Mouse (Mus musculus) liver, embryonic 15.5 days (tissue): Measurements from ENCODE around the gene Cox6b2. TPM values are rescaled to one million over a fixed set of nuclear protein-coding genes. Genes with fewer than 3 reads are reported as not detected.
A peak's percentile ranks its signal among the peaks of the same experiment; 100 is the strongest.

Experiments
- ATAC-seq: fragments of 200-750 bp; cut with Nextera tagmentation; 2 replicates; pipeline ENCODE4 v1.8.0; 2017; ENCODE audit warnings: moderate number of reproducible peaks, mild to moderate bottlenecking, moderate library complexity; ENCODE audit not compliant: insufficient read depth
- H3K27ac ChIP-seq: fragments of 300-500 bp; sonication (generic); replicated peaks from 2 replicates; pipeline ENCODE4 v1.5.1; 2015; ENCODE audit warnings: mild to moderate bottlenecking, inconsistent platforms
- H3K27me3 ChIP-seq: fragments of 300-500 bp; sonication (generic); 2 replicates; pipeline ENCODE4 v1.6.1; 2015; ENCODE audit warnings: mild to moderate bottlenecking, inconsistent platforms
- H3K36me3 ChIP-seq: fragments of 300-500 bp; sonication (generic); replicated peaks from 2 replicates; pipeline ENCODE4 v1.6.1; 2015; ENCODE audit warnings: moderate library complexity, mild to moderate bottlenecking, inconsistent platforms
- H3K4me1 ChIP-seq: fragments of 300-500 bp; sonication (generic); replicated peaks from 2 replicates; pipeline ENCODE4 v1.6.1; 2015; ENCODE audit warnings: inconsistent platforms
- H3K4me2 ChIP-seq: fragments of 300-500 bp; sonication (generic); 2 replicates; pipeline ENCODE4 v1.6.1; 2015; ENCODE audit warnings: moderate library complexity, mild to moderate bottlenecking, inconsistent platforms
- H3K4me3 ChIP-seq: fragments of 300-500 bp; sonication (generic); replicated peaks from 2 replicates; pipeline ENCODE4 v1.5.1; 2015; ENCODE audit warnings: mild to moderate bottlenecking, inconsistent platforms
- H3K9ac ChIP-seq: fragments of 300-500 bp; sonication (generic); 2 replicates; pipeline ENCODE4 v1.6.1; 2015; ENCODE audit warnings: moderate library complexity, mild to moderate bottlenecking, inconsistent platforms
- H3K9me3 ChIP-seq: fragments of 300-500 bp; sonication (generic); replicated peaks from 2 replicates; pipeline ENCODE4 v1.6.1; 2016; ENCODE audit warnings: inconsistent platforms
- WGBS: fragments of 180-500 bp; shearing (Covaris S2); methylation state at CpG from one replicate; pipeline ENCODE4 v1.1.7; 2015; ENCODE audit warnings: mixed read lengths; ENCODE audit not compliant: insufficient replicate concordance; 5-methylcytosine and 5-hydroxymethylcytosine counted together
- polyA plus RNA-seq: library from polyadenylated mRNA; unstranded; fragments of >200 nt; fragmentation: Nextera tagmentation; extraction: Ambion mirVana; gene quantifications from 2 replicates; pipeline ENCODE4 v1.2.1, GENCODE M21; 2015

The Cox6b2 gene
- polyA plus RNA-seq, 1 experiment from 2014 or later: 79.3 TPM

GRCm38 (mm10) chr7:4783667-4784268 lies 30.9 kb upstream of the Cox6b2 start:
- peaks cover 43% of the 10 kb centered on the region for H3K27me3 ChIP-seq
- peak overlapping the region; percentile 5; the same call in 1 of the 2 replicates for H3K4me2 ChIP-seq
- ATAC-seq: peak; percentile 50
- H3K4me1 ChIP-seq: peaks cover 37% of the 10 kb centered on the region
- no peak overlapping the region for H3K27ac ChIP-seq
- no peak overlapping the region for H3K9ac ChIP-seq
- H3K9me3 ChIP-seq: no peaks in the 10 kb centered on the region
- H3K36me3 ChIP-seq: peaks cover 9% of the 10 kb centered on the region; the same call in 1 of the 2 replicates
- H3K4me3 ChIP-seq: no peak overlapping the region
- 44% methylated on average over 14 of the region's 14 CpGs for WGBS

GRCm38 (mm10) chr7:4782759-4783158 lies 29.9 kb upstream of the Cox6b2 start, which contains the start of the genes Il11 and Tmem190:
Gene Il11 (minus strand): TSS chr7:4782859.
Gene Tmem190 (plus strand): TSS chr7:4782937.
- H3K9ac ChIP-seq: no peak within 1 kb of the TSS
- peaks cover 27% of the 10 kb centered on the region for H3K4me1 ChIP-seq
- no peak for ATAC-seq
- no peak within 1 kb of the TSS for H3K27ac ChIP-seq
- no peak within 1 kb of the TSS for H3K4me3 ChIP-seq
- peaks cover 53% of the 10 kb centered on the region for H3K27me3 ChIP-seq
- WGBS: 62% methylated on average over 2 of the region's 2 CpGs
- no peaks in the 10 kb centered on the region for H3K9me3 ChIP-seq
- peaks cover 9% of the 10 kb centered on the region; the same call in 1 of the 2 replicates for H3K36me3 ChIP-seq
- H3K4me2 ChIP-seq: peak within 1 kb of the TSS; percentile 5; the same call in 1 of the 2 replicates

- 30% methylated on average over 3 of the region's 3 CpGs for WGBS
- Histone ChIP-seq H3K27me3 (peaks cover 60% of the 10 kb centered on the region), H3K4me1 (peaks cover 25% of the 10 kb centered on the region), H3K4me2 (no peak overlapping the region), H3K36me3 (peaks cover 5% of the 10 kb centered on the region; the same call in 1 of the 2 replicates), H3K4me3 (no peak overlapping the region), H3K27ac (no peak overlapping the region), H3K9ac (no peak overlapping the region), H3K9me3 (no peaks in the 10 kb centered on the region)
- ATAC-seq: no peak
Measured at GRCm38 (mm10) chr7:4782130-4782529, 29.2 kb upstream of the Cox6b2 start.

GRCm38 (mm10) chr7:4779921-4780320 lies 27.0 kb upstream of the Cox6b2 start:
- no peaks in the 10 kb centered on the region for H3K9me3 ChIP-seq
- ATAC-seq: no peak
- no peak overlapping the region for H3K27ac ChIP-seq
- H3K27me3 ChIP-seq: peaks cover 82% of the 10 kb centered on the region
- whole genome bisulfite sequencing: 7% methylated on average over 5 of the region's 5 CpGs
- H3K4me3 ChIP-seq: no peak overlapping the region
- no peak overlapping the region for H3K9ac ChIP-seq
- no peak overlapping the region for H3K4me2 ChIP-seq
- peaks cover 27% of the 10 kb centered on the region for H3K4me1 ChIP-seq
- H3K36me3 ChIP-seq: peaks cover 4% of the 10 kb centered on the region; the same call in 1 of the 2 replicates

GRCm38 (mm10) chr7:4777851-4778637 lies 25.1 kb upstream of the Cox6b2 start:
- WGBS: 14% methylated on average over 20 of the region's 20 CpGs
- Histone ChIP-seq H3K4me3 (no peak overlapping the region), H3K27me3 (peaks cover 99% of the 10 kb centered on the region), H3K9ac (no peak overlapping the region), H3K36me3 (no peaks in the 10 kb centered on the region), H3K4me1 (peaks cover 11% of the 10 kb centered on the region), H3K4me2 (no peak overlapping the region), H3K27ac (no peak overlapping the region), H3K9me3 (no peaks in the 10 kb centered on the region)
- ATAC-seq: no peak

- H3K9me3 ChIP-seq: no peaks in the 10 kb centered on the region
- H3K4me3 ChIP-seq: peak overlapping the region; percentile 39
- peaks cover 8% of the 10 kb centered on the region for H3K4me1 ChIP-seq
- no peak overlapping the region for H3K27ac ChIP-seq
- H3K36me3 ChIP-seq: no peaks in the 10 kb centered on the region
- peak; percentile 50 for ATAC-seq
- H3K9ac ChIP-seq: no peak overlapping the region; the same call in 1 of the 2 replicates
- H3K27me3 ChIP-seq: peaks cover 95% of the 10 kb centered on the region
- WGBS: 3% methylated on average over 42 of the region's 56 CpGs
- peak overlapping the region; percentile 55 for H3K4me2 ChIP-seq
Measured at GRCm38 (mm10) chr7:4776861-4777830, 24.3 kb upstream of the Cox6b2 start.

- no peak overlapping the region for H3K4me3 ChIP-seq
- no peaks in the 10 kb centered on the region for H3K36me3 ChIP-seq
- 42% methylated on average over 10 of the region's 10 CpGs for WGBS
- no peak overlapping the region for H3K4me2 ChIP-seq
- no peak for ATAC-seq
- no peaks in the 10 kb centered on the region for H3K9me3 ChIP-seq
- H3K27ac ChIP-seq: no peak overlapping the region
- peaks cover 85% of the 10 kb centered on the region for H3K27me3 ChIP-seq
- peaks cover 8% of the 10 kb centered on the region for H3K4me1 ChIP-seq
- H3K9ac ChIP-seq: no peak overlapping the region
Measured at GRCm38 (mm10) chr7:4776131-4776530, 23.2 kb upstream of the Cox6b2 start.

- Histone ChIP-seq H3K36me3 (no peaks in the 10 kb centered on the region), H3K9ac (no peak within 1 kb of the TSS), H3K4me3 (no peak within 1 kb of the TSS), H3K27ac (no peak within 1 kb of the TSS), H3K9me3 (no peaks in the 10 kb centered on the region), H3K4me2 (no peak within 1 kb of the TSS), H3K4me1 (no peaks in the 10 kb centered on the region), H3K27me3 (peaks cover 50% of the 10 kb centered on the region)
- WGBS: 53% methylated on average over 5 of the region's 5 CpGs
- no peak for ATAC-seq
Measured at GRCm38 (mm10) chr7:4771202-4771601, 18.3 kb upstream of the Cox6b2 start, which contains the start of gene Fam71e2. Gene Fam71e2 (minus strand): TSS chr7:4771302.

GRCm38 (mm10) chr7:4764946-4765710 lies 12.2 kb upstream of the Cox6b2 start:
- no peaks in the 10 kb centered on the region for H3K4me1 ChIP-seq
- H3K27ac ChIP-seq: no peak overlapping the region
- no peaks in the 10 kb centered on the region for H3K9me3 ChIP-seq
- ATAC-seq: no peak
- H3K4me3 ChIP-seq: no peak overlapping the region
- no peak overlapping the region for H3K9ac ChIP-seq
- H3K4me2 ChIP-seq: 0 out of 2 replicates have a peak overlapping the region, but pooled peaks have one; percentile 8
- WGBS: 21% methylated on average over 4 of the region's 4 CpGs
- peaks cover 38% of the 10 kb centered on the region for H3K27me3 ChIP-seq
- H3K36me3 ChIP-seq: no peaks in the 10 kb centered on the region

- 41% methylated on average over 1 of the region's 1 CpGs for WGBS
- no peak overlapping the region for H3K27ac ChIP-seq
- no peak overlapping the region for H3K4me3 ChIP-seq
- no peaks in the 10 kb centered on the region for H3K9me3 ChIP-seq
- H3K27me3 ChIP-seq: peaks cover 25% of the 10 kb centered on the region; the same call in 1 of the 2 replicates
- no peak overlapping the region for H3K9ac ChIP-seq
- no peaks in the 10 kb centered on the region for H3K4me1 ChIP-seq
- H3K4me2 ChIP-seq: no peak overlapping the region
- no peak for ATAC-seq
- H3K36me3 ChIP-seq: no peaks in the 10 kb centered on the region
Measured at GRCm38 (mm10) chr7:4759670-4760069, 6.8 kb upstream of the Cox6b2 start.
